Mouse (Mus musculus) stomach, postnatal 0 days (tissue): ENCODE results near the gene Auts2. TPM values are rescaled to one million over a fixed set of nuclear protein-coding genes. Genes with fewer than 3 reads are reported as not detected.

Source experiments
- ATAC-seq: fragments of 200-750 bp; cut with Nextera tagmentation; 2 replicates; pipeline ENCODE4 v1.8.0; 2017; ENCODE audit not compliant: low FRiP score, low TSS enrichment
- DNase-seq: peaks from one replicate; pipeline ENCODE4 v3.0.0-alpha.2; 2016; ENCODE audit warnings: low spot score
- H3K27ac ChIP-seq: fragments of 300-500 bp; sonication (generic); replicated peaks from 2 replicates; pipeline ENCODE4 v1.5.1; 2014; ENCODE audit warnings: mild to moderate bottlenecking, control low read depth
- H3K27me3 ChIP-seq: fragments of 300-500 bp; sonication (generic); 2 replicates; pipeline ENCODE4 v1.6.1; 2014; ENCODE audit warnings: low read length; ENCODE audit not compliant: control insufficient read depth, insufficient read depth
- H3K36me3 ChIP-seq: fragments of 300-500 bp; sonication (generic); 2 replicates; pipeline ENCODE4 v1.6.1; 2014; ENCODE audit warnings: low read length, mixed read lengths; ENCODE audit not compliant: control insufficient read depth, insufficient read depth
- H3K4me1 ChIP-seq: fragments of 300-500 bp; sonication (generic); replicated peaks from 2 replicates; pipeline ENCODE4 v1.6.1; 2014; ENCODE audit warnings: antibody characterized with exemption; ENCODE audit not compliant: control insufficient read depth, insufficient read depth
- H3K4me2 ChIP-seq: fragments of 300-500 bp; sonication (generic); replicated peaks from 2 replicates; pipeline ENCODE4 v1.6.1; 2014; ENCODE audit warnings: low read depth, mild to moderate bottlenecking, control low read depth, moderate library complexity
- H3K4me3 ChIP-seq: fragments of 300-500 bp; sonication (generic); 2 replicates; pipeline ENCODE4 v1.5.1; 2014; ENCODE audit warnings: low read depth, low read length, control low read depth
- H3K9ac ChIP-seq: fragments of 300-500 bp; sonication (generic); 2 replicates; pipeline ENCODE4 v1.6.1; 2014; ENCODE audit warnings: mild to moderate bottlenecking, low read length, control low read depth, mixed read lengths
- H3K9me3 ChIP-seq: fragments of 300-500 bp; sonication (generic); 2 replicates; pipeline ENCODE4 v1.6.1; 2016; ENCODE audit warnings: low read length; ENCODE audit not compliant: control insufficient read depth
- CTCF ChIP-seq: IDR thresholded peaks from 2 replicates; pipeline ENCODE4 v1.5.1; 2016; ENCODE audit warnings: antibody characterized with exemption, low read depth, mild to moderate bottlenecking, moderate library complexity
- EP300 ChIP-seq: optimal IDR thresholded peaks from 2 replicates; pipeline ENCODE3; 2016; ENCODE audit warnings: antibody characterized with exemption
- WGBS: fragments of 180-500 bp; shearing (Covaris S2); extraction: QIAGEN DNeasy Blood & Tissue Kit; methylation state at CpG from one replicate; pipeline ENCODE4 v1.1.7; 2014; 5-methylcytosine and 5-hydroxymethylcytosine counted together
- polyA plus RNA-seq: library from polyadenylated mRNA; unstranded; fragments of >200 nt; fragmentation: Nextera tagmentation; extraction: Ambion mirVana; gene quantifications from 2 replicates; pipeline ENCODE4 v1.2.1, GENCODE M21; 2015

Gene Auts2
- polyA plus RNA-seq, 1 experiment from 2014 or later = 7.3 TPM

- Histone ChIP-seq H3K36me3 (no peaks in the 10 kb centered on the region), H3K4me1 (no peaks in the 10 kb centered on the region), H3K9ac (no peak overlapping the region), H3K27ac (no peak overlapping the region), H3K4me2 (no peak overlapping the region), H3K4me3 (no peak overlapping the region), H3K9me3 (no peaks in the 10 kb centered on the region), H3K27me3 (no peaks in the 10 kb centered on the region)
- no peak for TF ChIP-seq CTCF
- no peak for TF ChIP-seq EP300
- DNase-seq (no peak), ATAC-seq (no peak)
- 35% methylated on average over 2 of the region's 2 CpGs for WGBS
Observed at GRCm38 (mm10) chr5:131750330-131750729, 792.8 kb downstream of the Auts2 start.

GRCm38 (mm10) chr5:131749211-131749610, 793.9 kb downstream of the Auts2 start:
- H3K36me3 ChIP-seq = no peaks in the 10 kb centered on the region
- H3K27ac ChIP-seq = no peak overlapping the region

GRCm38 (mm10) chr5:131743069-131743468, 800.1 kb downstream of the Auts2 start:
- Histone ChIP-seq H3K9me3 (no peaks in the 10 kb centered on the region), H3K4me1 (no peaks in the 10 kb centered on the region), H3K9ac (no peak overlapping the region), H3K27ac (no peak overlapping the region), H3K27me3 (no peaks in the 10 kb centered on the region), H3K36me3 (no peaks in the 10 kb centered on the region), H3K4me2 (no peak overlapping the region), H3K4me3 (no peak overlapping the region)
- ATAC-seq = no peak
- WGBS = 45% methylated on average over 8 of the region's 8 CpGs
- TF ChIP-seq EP300 = no peak
- no peak for TF ChIP-seq CTCF
- no peak for DNase-seq

More at GRCm38 (mm10) chr5:131749211-131749610, 793.9 kb downstream of the Auts2 start:
- no peak overlapping the region for H3K4me3 ChIP-seq
- H3K9ac ChIP-seq = no peak overlapping the region
- no peak for TF ChIP-seq CTCF
- no peak for TF ChIP-seq EP300
- no peak for DNase-seq
- H3K27me3 ChIP-seq = no peaks in the 10 kb centered on the region
- H3K9me3 ChIP-seq = no peaks in the 10 kb centered on the region
- WGBS = 26% methylated on average over 6 of the region's 6 CpGs
- H3K4me1 ChIP-seq = no peaks in the 10 kb centered on the region
- no peak for ATAC-seq
- no peak overlapping the region for H3K4me2 ChIP-seq

- Histone ChIP-seq H3K27me3 (no peaks in the 10 kb centered on the region), H3K4me2 (no peak overlapping the region), H3K36me3 (no peaks in the 10 kb centered on the region), H3K4me1 (no peaks in the 10 kb centered on the region; the same call in 1 of the 2 replicates), H3K27ac (no peak overlapping the region), H3K9ac (no peak overlapping the region), H3K4me3 (no peak overlapping the region), H3K9me3 (no peaks in the 10 kb centered on the region)
- WGBS = 78% methylated on average over 6 of the region's 6 CpGs
- TF ChIP-seq EP300 (no peak), CTCF (no peak)
- DNase-seq (no peak), ATAC-seq (no peak)
Observed at GRCm38 (mm10) chr5:131737476-131737875, 805.7 kb downstream of the Auts2 start.

GRCm38 (mm10) chr5:131733324-131733660, 809.9 kb downstream of the Auts2 start:
- Histone ChIP-seq H3K36me3 (no peaks in the 10 kb centered on the region), H3K4me1 (no peaks in the 10 kb centered on the region; the same call in 1 of the 2 replicates), H3K9me3 (no peaks in the 10 kb centered on the region), H3K4me3 (no peak overlapping the region), H3K27me3 (no peaks in the 10 kb centered on the region), H3K4me2 (no peak overlapping the region), H3K9ac (no peak overlapping the region), H3K27ac (peak overlapping the region; percentile 69)
- WGBS = 19% methylated on average over 5 of the region's 5 CpGs
- peak; percentile 63 for DNase-seq
- TF ChIP-seq EP300 (no peak), CTCF (no peak)
- peak; percentile 80 for ATAC-seq

- Histone ChIP-seq H3K4me2 (no peak overlapping the region), H3K27me3 (no peaks in the 10 kb centered on the region), H3K4me1 (no peaks in the 10 kb centered on the region; the same call in 1 of the 2 replicates), H3K9ac (no peak overlapping the region), H3K36me3 (no peaks in the 10 kb centered on the region), H3K9me3 (no peaks in the 10 kb centered on the region), H3K27ac (peak overlapping the region; percentile 69), H3K4me3 (no peak overlapping the region)
- ATAC-seq (0 out of 2 replicates have a peak, but pooled peaks have one; percentile 63), DNase-seq (no peak)
- TF ChIP-seq EP300 = no peak
- TF ChIP-seq CTCF = no peak
- 55% methylated on average over 7 of the region's 7 CpGs for WGBS
Observed at GRCm38 (mm10) chr5:131732631-131733323, 810.4 kb downstream of the Auts2 start.
